Mouse (Mus musculus) heart, postnatal 4 days (tissue): ENCODE measurements around the gene Dennd2a. TPM values are rescaled to one million over a fixed set of nuclear protein-coding genes. Genes with fewer than 3 reads are reported as not detected.

ENCODE experiments used
- DNase-seq: peaks from one replicate; pipeline ENCODE4 v3.0.0; 2021
- total RNA-seq, 2 experiments: library from RNA; stranded (reverse); gene quantifications; 2 replicates each; pipeline ENCODE4 v1.2.3; 2021

The Dennd2a gene
- total RNA-seq, 2 experiments from 2014 or later, result 26.1 to 27.5 TPM

- DNase-seq, result peak; percentile 65
Observed at GRCm38 (mm10) chr6:39515040-39515738, 42.5 kb downstream of the Dennd2a start.

DNA sequence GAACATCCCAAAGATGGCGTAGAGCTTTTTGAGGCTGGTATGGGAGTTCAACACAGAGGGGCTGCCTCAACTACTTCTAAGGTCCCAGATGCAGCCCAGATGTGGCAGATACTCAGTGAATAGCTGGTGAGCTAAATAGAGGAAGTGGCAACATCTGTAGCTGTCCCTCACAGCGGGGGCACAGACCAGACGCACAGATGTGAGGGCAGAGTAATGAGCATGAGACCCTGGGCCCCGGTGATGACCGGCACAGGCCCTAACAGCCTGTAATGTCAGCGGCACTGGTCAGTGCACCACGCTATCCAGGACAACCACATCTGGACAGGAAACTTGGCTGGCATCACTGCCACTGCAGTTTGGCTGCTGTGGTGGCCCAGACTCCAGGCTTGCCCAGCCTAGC, 54.2 kb downstream of the Dennd2a start:
- no peak for DNase-seq

DNA sequence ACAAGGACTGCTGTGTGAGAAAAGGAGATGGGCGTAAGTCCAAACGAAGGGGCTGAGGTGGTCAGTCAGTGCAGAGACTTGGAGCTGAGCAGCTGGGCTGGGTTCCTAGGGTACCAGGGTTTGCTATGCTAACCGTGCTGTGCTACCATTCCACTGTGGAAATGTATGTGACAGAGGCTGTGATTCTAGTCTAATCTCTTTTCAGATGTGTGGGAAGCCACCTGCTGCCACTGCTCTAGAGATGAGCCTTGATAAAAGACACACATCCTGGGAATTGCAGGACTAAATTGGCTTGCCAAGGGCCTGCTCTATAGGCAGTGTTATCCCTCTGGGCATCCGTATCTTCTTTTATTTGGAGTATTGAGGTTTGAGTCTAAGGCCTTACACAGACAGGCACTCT, 60.5 kb downstream of the Dennd2a start:
- no peak for DNase-seq

DNA sequence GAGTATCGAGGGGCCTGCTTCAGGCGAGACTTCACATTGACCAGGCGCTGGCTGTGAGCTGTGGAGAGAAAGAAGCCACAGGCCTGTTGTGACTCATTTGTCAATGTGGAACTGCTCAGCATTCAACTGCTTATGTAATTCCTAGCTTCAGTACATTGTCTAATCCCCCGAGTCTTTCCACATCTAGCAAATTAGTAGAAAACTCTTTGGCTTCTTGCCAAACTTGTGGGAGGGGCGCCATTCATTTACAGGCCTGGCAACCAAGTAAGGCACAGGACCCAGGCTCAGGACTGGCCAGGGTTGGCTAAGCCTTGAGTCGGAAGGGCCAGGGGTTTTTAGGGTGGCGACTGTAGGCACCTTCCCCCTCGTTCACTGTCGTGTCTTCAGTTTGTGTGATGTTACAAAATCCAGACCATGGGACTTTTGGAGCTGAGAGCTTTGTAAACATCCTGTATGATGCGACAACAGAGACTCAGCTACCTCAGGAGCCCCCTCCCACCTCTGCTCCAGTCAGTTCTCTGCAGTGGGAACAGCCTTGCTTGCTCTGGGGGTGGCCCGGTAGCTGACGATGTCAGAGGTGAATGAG, 64.4 kb downstream of the Dennd2a start:
- peak; percentile 64 for DNase-seq

DNA sequence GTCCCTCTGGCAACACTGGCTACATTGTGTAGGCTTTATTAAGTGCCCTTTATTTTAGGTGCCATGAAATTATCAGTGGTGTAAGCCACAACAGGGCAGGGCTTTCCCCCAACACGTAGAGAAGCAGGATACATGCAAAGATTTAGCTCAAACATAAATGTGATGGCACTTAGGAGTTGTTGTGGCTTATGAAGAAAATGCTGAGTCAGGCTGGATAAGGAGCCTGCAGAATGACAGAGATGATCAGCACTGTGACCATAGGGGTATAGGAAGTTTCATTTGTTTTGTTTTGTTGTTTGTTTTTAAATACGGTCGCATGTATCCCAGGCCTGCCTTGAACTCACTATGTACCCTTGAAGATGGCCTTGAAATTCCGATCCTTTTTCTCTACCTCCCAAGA, 65.5 kb downstream of the Dennd2a start:
- DNase-seq, result no peak

DNA sequence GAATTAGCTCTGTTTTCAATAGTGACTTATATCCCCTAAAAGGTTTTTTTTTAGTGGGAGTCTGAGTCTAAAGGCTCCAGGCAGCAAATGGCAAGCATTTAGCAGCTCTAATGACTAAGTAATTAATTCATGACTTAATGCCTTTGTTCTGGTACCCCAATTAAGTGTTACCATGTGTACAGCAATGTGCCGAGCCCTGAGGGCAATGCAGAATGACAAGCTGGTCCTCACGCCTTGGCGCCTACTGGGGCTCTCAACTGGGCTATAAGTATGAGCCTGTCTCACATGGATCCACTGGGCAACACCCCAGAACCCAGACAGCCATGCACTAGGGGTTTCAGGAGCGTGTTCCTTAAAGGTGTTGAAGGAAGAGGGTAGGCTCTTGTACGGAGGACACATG, 66.5 kb downstream of the Dennd2a start:
- DNase-seq, result no peak

DNA sequence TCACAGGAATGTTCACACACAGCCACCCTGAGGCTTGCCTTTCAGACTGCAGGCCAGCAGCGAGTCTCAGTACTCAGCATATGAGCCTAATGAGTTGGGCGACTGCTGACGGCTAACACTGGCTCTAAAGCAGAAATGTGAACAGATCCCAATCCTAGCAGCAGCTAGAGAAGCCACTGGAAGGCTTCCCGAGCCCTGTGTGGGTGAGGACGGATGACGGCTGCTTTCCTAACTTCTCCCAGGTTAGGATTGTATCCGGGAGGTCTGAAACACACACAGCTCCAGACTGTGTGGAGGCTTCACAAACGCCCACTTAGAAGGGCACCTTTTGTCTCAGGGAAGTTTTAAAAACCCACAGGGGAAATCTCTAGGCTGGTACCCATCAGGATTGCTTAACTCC, 69.4 kb downstream of the Dennd2a start:
- no peak for DNase-seq

GRCm38 (mm10) chr6:39483656-39484055, 74.0 kb downstream of the Dennd2a start:
- DNase-seq, result no peak

- DNase-seq, result peak; percentile 80
Observed at GRCm38 (mm10) chr6:39478509-39479150, 79.0 kb downstream of the Dennd2a start.

DNA sequence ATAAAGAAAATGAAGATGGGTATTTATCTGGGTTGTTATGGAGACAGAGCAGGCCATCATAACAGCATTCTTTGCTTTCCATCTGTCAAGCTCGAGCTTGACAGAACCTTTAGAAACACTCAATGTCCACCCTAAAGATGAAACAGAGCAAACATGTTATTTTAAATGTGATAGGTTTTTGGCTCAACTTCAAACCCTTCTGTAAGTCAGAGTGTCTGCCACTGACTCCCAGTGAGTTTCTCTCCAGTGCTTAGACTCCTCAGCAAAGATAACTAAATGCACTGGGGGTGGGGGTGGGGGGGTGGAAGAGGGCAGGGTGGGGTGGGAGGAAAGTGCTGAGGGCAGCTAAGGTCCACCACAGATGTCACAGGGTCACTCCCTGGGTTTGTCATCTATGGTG, 81.0 kb downstream of the Dennd2a start:
- no peak for DNase-seq

DNA sequence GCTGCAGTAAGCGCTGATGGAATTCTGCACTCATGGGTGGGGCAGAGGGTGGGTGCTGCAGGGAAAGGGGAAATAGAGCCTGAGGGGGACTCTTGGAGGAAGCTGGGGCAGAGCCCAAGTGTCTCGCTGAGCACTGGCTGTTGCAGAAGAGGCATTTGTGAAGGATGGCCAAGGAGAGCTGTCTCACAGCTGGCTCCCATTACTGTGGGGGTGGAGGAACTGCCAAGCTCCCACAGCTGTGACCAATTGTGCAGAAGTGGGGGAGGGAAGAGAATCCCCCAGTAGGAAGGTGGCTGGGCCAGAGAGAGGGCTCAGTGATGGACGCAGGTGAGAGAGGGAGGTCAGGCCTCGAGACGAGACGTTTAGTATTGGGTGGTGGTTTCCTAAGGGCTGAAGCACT, 83.2 kb downstream of the Dennd2a start:
- peak; percentile 60 for DNase-seq

DNA sequence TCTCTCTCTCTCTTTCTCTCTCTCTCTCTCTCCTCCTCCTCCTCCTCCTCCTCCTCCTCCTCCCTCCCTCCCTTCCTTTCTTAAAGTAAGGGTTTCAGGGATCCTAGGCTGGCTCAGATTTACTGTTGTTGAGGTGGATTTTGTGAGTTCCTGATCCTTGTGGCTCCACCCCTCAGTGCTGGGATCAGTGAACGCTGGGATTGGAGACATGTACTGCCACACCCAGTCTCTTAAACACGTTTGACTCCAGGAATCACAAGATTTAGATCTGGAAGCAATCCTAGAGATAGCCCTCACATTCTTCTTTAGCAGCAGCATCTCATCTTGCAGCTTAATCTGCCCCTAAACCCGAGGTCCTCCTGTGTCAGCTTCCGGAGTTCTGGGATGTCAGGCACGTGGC, 84.8 kb downstream of the Dennd2a start:
- no peak for DNase-seq

- no peak for DNase-seq
Observed at GRCm38 (mm10) chr6:39472271-39472670, 85.4 kb downstream of the Dennd2a start.

- DNase-seq, result no peak
Observed at GRCm38 (mm10) chr6:39470076-39470475, 87.6 kb downstream of the Dennd2a start.

- DNase-seq, result no peak
Observed at GRCm38 (mm10) chr6:39469427-39469826, 88.2 kb downstream of the Dennd2a start.

GRCm38 (mm10) chr6:39462621-39463538, 94.8 kb downstream of the Dennd2a start:
- peak; percentile 89 for DNase-seq

- peak; percentile 40 for DNase-seq
Observed at GRCm38 (mm10) chr6:39460040-39460439, 97.6 kb downstream of the Dennd2a start.

DNA sequence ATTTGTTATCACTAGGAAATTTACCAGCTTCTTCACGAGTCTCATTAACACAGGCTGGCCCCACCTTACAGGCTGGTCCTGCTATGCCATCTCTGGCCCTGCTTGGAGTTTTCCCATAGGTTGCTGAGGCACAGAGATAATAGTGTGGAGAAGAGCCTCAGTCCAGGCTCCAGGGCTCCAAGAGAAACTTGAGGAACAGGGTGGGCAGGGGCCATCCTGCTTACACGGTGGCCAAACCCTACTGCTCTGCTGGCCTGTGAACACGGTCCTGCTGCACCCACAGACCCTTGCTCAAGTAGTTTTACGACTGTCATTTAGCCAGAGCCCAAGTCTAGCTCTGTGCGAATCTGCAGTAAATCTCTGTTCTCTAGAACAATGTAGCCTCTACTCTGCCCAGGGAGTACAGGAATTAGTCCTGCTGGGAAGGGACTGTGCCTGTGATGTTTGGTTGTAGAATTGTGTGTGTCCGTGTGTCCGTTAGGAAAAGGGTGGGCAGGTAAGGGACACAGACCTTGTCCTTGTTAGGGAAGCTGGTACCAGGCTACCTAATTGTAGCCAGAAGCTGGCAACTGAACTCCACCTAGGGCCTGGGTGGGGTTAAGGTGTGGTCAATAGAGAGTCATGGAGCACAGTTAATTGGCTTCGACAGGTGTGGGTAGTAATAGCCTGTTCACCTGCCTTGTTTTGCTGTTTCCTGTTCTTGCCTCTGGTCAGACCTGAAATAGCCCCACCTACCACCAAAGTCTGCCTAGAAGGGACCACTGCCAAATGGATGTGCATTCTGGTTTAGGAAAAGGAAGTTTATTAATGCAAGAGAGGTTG, 102.1 kb downstream of the Dennd2a start:
- DNase-seq, result no peak

DNA sequence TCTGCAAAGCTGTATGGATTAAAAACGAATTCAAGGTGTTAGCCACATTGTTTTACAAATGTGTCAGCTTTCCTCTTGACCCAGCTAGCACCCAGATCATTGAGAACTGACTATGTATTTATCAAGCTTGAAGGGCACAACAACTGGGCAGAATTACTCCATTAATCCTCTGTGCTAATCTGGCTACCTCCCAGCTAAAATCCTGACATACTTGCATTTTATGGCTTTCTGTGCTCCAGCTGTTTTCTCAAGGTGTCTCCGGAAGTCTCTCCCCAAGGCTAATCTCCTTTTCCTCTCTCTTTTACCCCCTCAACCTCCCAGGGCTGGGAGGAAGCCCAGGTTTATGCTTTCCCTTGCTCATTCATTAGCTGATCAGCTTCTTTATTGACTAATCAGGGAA, 103.1 kb downstream of the Dennd2a start:
- no peak for DNase-seq

GRCm38 (mm10) chr6:39453564-39453963, 104.1 kb downstream of the Dennd2a start:
- DNase-seq, result no peak

DNA sequence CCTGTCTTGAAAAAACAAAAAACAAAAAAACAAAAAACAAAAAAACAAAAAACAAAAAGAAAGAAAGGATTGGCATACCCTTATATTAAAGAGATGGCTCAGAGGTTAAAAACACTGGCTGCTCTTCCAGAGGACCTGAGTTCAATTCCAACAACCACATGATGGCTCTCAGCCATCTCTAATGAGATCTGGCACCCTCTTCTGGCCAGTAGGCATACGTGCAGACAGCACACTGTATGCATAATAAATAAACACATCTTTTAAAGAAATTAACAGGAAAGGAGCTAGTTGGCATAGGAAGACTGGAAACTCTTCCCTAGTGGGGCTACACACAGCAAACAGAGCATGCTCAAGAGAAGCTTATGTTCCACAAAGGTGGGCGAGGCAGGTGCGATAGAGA, 106.6 kb downstream of the Dennd2a start:
- no peak for DNase-seq

GRCm38 (mm10) chr6:39450580-39450979, 107.1 kb downstream of the Dennd2a start:
- DNase-seq, result no peak
